Mouse (Mus musculus) megakaryocyte, embryonic 14.5 days (primary cell): ENCODE data around the gene Rpl19.

Experiments used
- FLI1 ChIP-seq: IDR thresholded peaks from 2 replicates; pipeline ENCODE4 v1.6.1; 2012; ENCODE audit warnings: low read length, inconsistent platforms, mixed read lengths
- GATA1 ChIP-seq: IDR thresholded peaks from 3 replicates; pipeline ENCODE4 v1.6.1; 2012; ENCODE audit warnings: mixed read lengths, low read length, inconsistent platforms, borderline replicate concordance

DNA sequence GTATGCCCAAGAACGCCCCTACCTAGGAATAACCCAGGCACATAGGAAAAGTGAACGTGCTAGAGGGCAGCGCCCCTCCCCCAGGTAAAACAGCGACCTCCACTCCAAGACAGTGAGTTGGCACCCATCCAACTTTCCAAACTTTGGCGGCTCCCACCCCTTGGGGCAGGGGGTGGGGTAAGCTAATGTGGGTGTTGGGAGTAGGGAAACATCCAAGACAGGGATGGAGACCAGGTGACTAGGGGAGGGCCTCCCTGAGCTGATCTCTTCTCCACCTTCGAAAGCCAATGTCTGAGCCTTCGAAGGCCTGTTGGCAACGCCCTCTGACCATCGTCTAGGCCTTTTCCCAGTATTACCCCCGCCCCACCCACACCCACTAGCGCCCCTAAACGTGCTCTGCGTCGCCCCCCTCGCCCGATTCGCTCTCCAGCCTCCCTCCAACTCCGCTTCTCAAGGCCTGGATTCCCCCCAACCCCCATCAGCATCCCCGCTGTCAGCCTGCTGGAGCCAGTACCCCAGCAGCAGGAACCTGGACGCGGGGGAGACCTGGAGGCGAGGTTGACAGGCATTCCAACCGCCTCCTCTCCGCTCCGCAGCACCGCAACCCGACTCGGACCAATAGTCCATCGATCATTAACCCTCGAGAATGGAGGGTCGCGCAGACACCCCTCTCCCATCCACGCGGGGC, 4.8 kb upstream of the Rpl19 start:
- TF ChIP-seq GATA1 (no peak), FLI1 (no peak)
